Mouse (Mus musculus) intestine, embryonic 14.5 days (tissue): ENCODE measurements around the gene Pcsk5. TPM values are rescaled to one million over a fixed set of nuclear protein-coding genes. Genes with fewer than 3 reads are reported as not detected.
A peak's percentile ranks its signal among the peaks of the same experiment; 100 is the strongest.

Experiments used
- ATAC-seq: fragments of 200-750 bp; cut with Nextera tagmentation; replicated peaks from 2 replicates; pipeline ENCODE4 v1.8.0; 2017; ENCODE audit warnings: low read depth, moderate number of reproducible peaks, moderate TSS enrichment, moderate library complexity; ENCODE audit not compliant: low FRiP score, low TSS enrichment
- DNase-seq: peaks from one replicate; pipeline ENCODE4 v3.0.0-alpha.2; 2018; ENCODE audit warnings: low spot score
- H3K27ac ChIP-seq: fragments of 300-500 bp; sonication (generic); 2 replicates; pipeline ENCODE4 v1.5.1; 2014; ENCODE audit warnings: low read depth, mild to moderate bottlenecking, control low read depth
- H3K27me3 ChIP-seq: fragments of 300-500 bp; sonication (generic); replicated peaks from 2 replicates; pipeline ENCODE4 v1.6.1; 2014; ENCODE audit warnings: low read length, control low read depth; ENCODE audit not compliant: control insufficient read depth, insufficient read depth
- H3K36me3 ChIP-seq: fragments of 300-500 bp; sonication (generic); 2 replicates; pipeline ENCODE4 v1.6.1; 2014; ENCODE audit warnings: low read length, control low read depth; ENCODE audit not compliant: control insufficient read depth, insufficient read depth
- H3K4me1 ChIP-seq: fragments of 300-500 bp; sonication (generic); replicated peaks from 2 replicates; pipeline ENCODE4 v1.6.1; 2014; ENCODE audit warnings: low read length, control low read depth, mixed read lengths; ENCODE audit not compliant: control insufficient read depth, insufficient read depth
- H3K4me2 ChIP-seq: fragments of 300-500 bp; sonication (generic); 2 replicates; pipeline ENCODE4 v1.6.1; 2014; ENCODE audit warnings: low read length
- H3K4me3 ChIP-seq: fragments of 300-500 bp; sonication (generic); 2 replicates; pipeline ENCODE4 v1.5.1; 2014; ENCODE audit warnings: low read depth, low read length, control low read depth, mixed read lengths
- H3K9ac ChIP-seq: fragments of 300-500 bp; sonication (generic); 2 replicates; pipeline ENCODE4 v1.6.1; 2014; ENCODE audit warnings: mild to moderate bottlenecking, low read length
- H3K9me3 ChIP-seq: fragments of 300-500 bp; sonication (generic); 2 replicates; pipeline ENCODE4 v1.6.1; 2016; ENCODE audit warnings: low read length, control low read depth; ENCODE audit not compliant: control insufficient read depth
- WGBS: fragments of 180-500 bp; shearing (Covaris S2); extraction: QIAGEN DNeasy Blood & Tissue Kit; methylation state at CpG from one replicate; pipeline ENCODE4 v1.1.7; 2014; 5-methylcytosine and 5-hydroxymethylcytosine counted together
- polyA plus RNA-seq: library from polyadenylated mRNA; unstranded; fragments of >200 nt; fragmentation: Nextera tagmentation; extraction: Ambion mirVana; gene quantifications from 2 replicates; pipeline ENCODE4 v1.2.1, GENCODE M21; 2014

Gene Pcsk5
- polyA plus RNA-seq, 1 experiment from 2014 or later = 27.4 TPM

GRCm38 (mm10) chr19:17744474-17745069 is 92.9 kb downstream of the Pcsk5 start:
- 67% methylated on average over 8 of the region's 8 CpGs for WGBS
- H3K4me2 ChIP-seq = no peak overlapping the region
- H3K9ac ChIP-seq = no peak overlapping the region
- no peaks in the 10 kb centered on the region for H3K36me3 ChIP-seq
- no peaks in the 10 kb centered on the region for H3K4me1 ChIP-seq
- DNase-seq (peak; percentile 59), ATAC-seq (peak; percentile 86)
- H3K27ac ChIP-seq = peak overlapping the region; percentile 6; the same call in 1 of the 2 replicates
- H3K27me3 ChIP-seq = no peaks in the 10 kb centered on the region
- H3K9me3 ChIP-seq = no peaks in the 10 kb centered on the region
- H3K4me3 ChIP-seq = no peak overlapping the region

- WGBS = 41% methylated on average over 1 of the region's 1 CpGs
- no peak overlapping the region for H3K4me2 ChIP-seq
- H3K9me3 ChIP-seq = no peaks in the 10 kb centered on the region
- no peak overlapping the region for H3K27ac ChIP-seq
- H3K4me3 ChIP-seq = no peak overlapping the region
- H3K9ac ChIP-seq = no peak overlapping the region
- no peaks in the 10 kb centered on the region for H3K4me1 ChIP-seq
- ATAC-seq (no peak), DNase-seq (no peak)
- H3K36me3 ChIP-seq = no peaks in the 10 kb centered on the region
- H3K27me3 ChIP-seq = no peaks in the 10 kb centered on the region
These were observed 96.0 kb downstream of the Pcsk5 start for GRCm38 (mm10) chr19:17741465-17741864.

- H3K9me3 ChIP-seq = no peaks in the 10 kb centered on the region
- no peak for DNase-seq
- no peaks in the 10 kb centered on the region for H3K36me3 ChIP-seq
- no peak overlapping the region for H3K4me3 ChIP-seq
- H3K4me2 ChIP-seq = no peak overlapping the region
- no peak for ATAC-seq
- H3K27me3 ChIP-seq = no peaks in the 10 kb centered on the region
- no peaks in the 10 kb centered on the region for H3K4me1 ChIP-seq
- no peak overlapping the region for H3K9ac ChIP-seq
- H3K27ac ChIP-seq = no peak overlapping the region
These were observed 104.7 kb downstream of the Pcsk5 start for GRCm38 (mm10) chr19:17732676-17733277.

GRCm38 (mm10) chr19:17717066-17717465 is 120.4 kb downstream of the Pcsk5 start:
- Histone ChIP-seq H3K4me1 (peaks cover 7% of the 10 kb centered on the region; the same call in 1 of the 2 replicates), H3K36me3 (0 out of 2 replicates have a peak, but pooled peaks cover 6% of the 10 kb centered on the region), H3K9me3 (no peaks in the 10 kb centered on the region), H3K4me3 (no peak overlapping the region), H3K27me3 (no peaks in the 10 kb centered on the region), H3K9ac (no peak overlapping the region), H3K4me2 (no peak overlapping the region), H3K27ac (no peak overlapping the region)
- WGBS = 82% methylated on average over 10 of the region's 10 CpGs
- DNase-seq (no peak), ATAC-seq (no peak)

- Histone ChIP-seq H3K4me3 (no peak overlapping the region), H3K4me2 (no peak overlapping the region), H3K4me1 (peaks cover 7% of the 10 kb centered on the region; the same call in 1 of the 2 replicates), H3K9ac (no peak overlapping the region), H3K9me3 (no peaks in the 10 kb centered on the region), H3K36me3 (peaks cover 15% of the 10 kb centered on the region; the same call in 1 of the 2 replicates), H3K27ac (no peak overlapping the region; the same call in 1 of the 2 replicates), H3K27me3 (no peaks in the 10 kb centered on the region)
- ATAC-seq (0 out of 2 replicates have a peak, but pooled peaks have one; percentile 32), DNase-seq (no peak)
- WGBS = 37% methylated on average over 9 of the region's 9 CpGs
These were observed 122.0 kb downstream of the Pcsk5 start for GRCm38 (mm10) chr19:17715281-17715955.

GRCm38 (mm10) chr19:17691626-17692025 is 145.8 kb downstream of the Pcsk5 start:
- no peaks in the 10 kb centered on the region for H3K4me1 ChIP-seq
- H3K27me3 ChIP-seq = no peaks in the 10 kb centered on the region
- no peak for ATAC-seq

GRCm38 (mm10) chr19:17678371-17678770 is 159.1 kb downstream of the Pcsk5 start:
- Histone ChIP-seq H3K9ac (no peak overlapping the region), H3K4me3 (no peak overlapping the region), H3K27me3 (no peaks in the 10 kb centered on the region), H3K4me1 (no peaks in the 10 kb centered on the region), H3K4me2 (no peak overlapping the region), H3K36me3 (0 out of 2 replicates have a peak, but pooled peaks cover 8% of the 10 kb centered on the region), H3K9me3 (no peaks in the 10 kb centered on the region), H3K27ac (no peak overlapping the region)
- DNase-seq (no peak), ATAC-seq (no peak)
- WGBS = 79% methylated on average over 7 of the region's 7 CpGs

More at GRCm38 (mm10) chr19:17691626-17692025, 145.8 kb downstream of the Pcsk5 start:
- Histone ChIP-seq H3K4me2 (no peak overlapping the region), H3K9me3 (no peaks in the 10 kb centered on the region), H3K27ac (no peak overlapping the region), H3K36me3 (no peaks in the 10 kb centered on the region), H3K4me3 (no peak overlapping the region), H3K9ac (no peak overlapping the region)
- DNase-seq = no peak
- WGBS = 95% methylated on average over 6 of the region's 6 CpGs

- no peak for DNase-seq
- no peaks in the 10 kb centered on the region for H3K27me3 ChIP-seq
- H3K9ac ChIP-seq = no peak overlapping the region
- H3K36me3 ChIP-seq = no peaks in the 10 kb centered on the region
- ATAC-seq = no peak
- H3K4me1 ChIP-seq = no peaks in the 10 kb centered on the region
- H3K9me3 ChIP-seq = no peaks in the 10 kb centered on the region
- WGBS = 94% methylated on average over 3 of the region's 3 CpGs
- H3K27ac ChIP-seq = no peak overlapping the region
- no peak overlapping the region for H3K4me2 ChIP-seq
- no peak overlapping the region for H3K4me3 ChIP-seq
These were observed 174.8 kb downstream of the Pcsk5 start for GRCm38 (mm10) chr19:17662676-17663075.
